Mouse (Mus musculus) megakaryocyte-erythroid progenitor cell, adult 5 weeks (primary cell): ENCODE results near the gene Hsd17b14. TPM values are rescaled to one million over a fixed set of nuclear protein-coding genes. Genes with fewer than 3 reads are reported as not detected.

Experiments
- polyA plus RNA-seq: library from polyadenylated mRNA; stranded (reverse); fragments of >175 nt; gene quantifications from 2 replicates; pipeline ENCODE4 v1.2.3, GENCODE M21; 2012

The Hsd17b14 gene
- 2.8 and 3.1 TPM in 2 replicates for polyA plus RNA-seq

DNA sequence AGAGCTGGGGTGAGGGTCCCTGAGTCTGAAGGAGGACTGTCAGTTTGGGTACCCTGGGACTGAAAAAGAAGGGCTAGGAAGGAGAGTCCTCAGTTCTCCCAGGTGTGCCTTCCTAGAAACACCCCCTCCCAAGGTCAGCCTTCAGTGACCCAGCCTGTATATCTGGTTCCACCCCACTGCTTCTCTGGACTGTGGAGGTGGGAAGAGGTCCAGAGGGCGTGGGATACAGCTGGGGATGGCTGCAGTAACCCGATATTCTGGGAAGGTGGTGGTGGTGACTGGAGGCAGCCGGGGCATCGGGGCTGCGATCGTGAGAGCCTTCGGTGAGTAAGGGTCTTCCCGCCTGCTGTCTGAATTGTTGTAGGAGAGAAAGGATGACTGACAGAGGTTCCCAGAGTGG is at the start of gene Hsd17b14:
Hsd17b14 (plus strand) TSS at position 150 of the 400 bp plus-strand sequence.

GRCm38 (mm10) chr7:45509912-45510787 is 44.5 kb upstream of the Hsd17b14 start, which contains the start of gene Nucb1:
Gene Nucb1 (minus strand): TSS chr7:45510406.

DNA sequence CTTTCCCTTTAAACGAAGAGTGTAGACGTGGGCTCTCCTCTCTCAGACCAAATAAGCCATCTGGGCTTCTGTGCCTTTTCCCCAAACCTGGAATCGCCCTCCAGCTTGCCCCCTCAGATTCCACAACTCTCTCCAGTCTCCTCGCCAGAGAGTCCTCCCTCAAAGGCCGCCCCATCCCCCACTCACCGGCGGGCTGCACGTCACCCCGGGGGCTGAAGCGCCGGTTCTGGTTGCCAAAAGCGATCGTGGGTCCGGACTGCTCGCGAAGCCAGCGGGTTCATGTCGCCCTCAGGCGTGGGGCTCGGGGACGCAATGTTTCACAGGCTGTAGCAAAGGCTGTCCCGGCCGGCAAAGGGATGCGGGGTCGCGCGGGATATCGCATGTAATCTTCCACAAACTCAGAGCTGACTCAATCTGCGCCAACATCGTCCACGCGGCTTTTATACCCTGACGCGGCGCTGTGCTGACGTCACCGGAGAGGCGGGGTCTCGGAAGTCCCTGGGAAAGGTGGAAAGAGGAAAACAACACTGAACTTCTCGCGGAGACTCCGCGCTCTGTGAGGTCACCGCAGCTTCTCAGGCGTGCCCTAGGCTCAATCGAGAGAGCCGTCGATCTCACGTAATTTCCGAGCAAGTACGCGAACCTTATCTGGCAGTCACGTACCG is 28.8 kb upstream of the Hsd17b14 start, which contains the start of the genes Ppp1r15a and Plekha4:
Ppp1r15a (minus strand) TSS at position 460 of the 665 bp plus-strand sequence.
Plekha4 (plus strand) TSS at position 522 of the 665 bp plus-strand sequence.

DNA sequence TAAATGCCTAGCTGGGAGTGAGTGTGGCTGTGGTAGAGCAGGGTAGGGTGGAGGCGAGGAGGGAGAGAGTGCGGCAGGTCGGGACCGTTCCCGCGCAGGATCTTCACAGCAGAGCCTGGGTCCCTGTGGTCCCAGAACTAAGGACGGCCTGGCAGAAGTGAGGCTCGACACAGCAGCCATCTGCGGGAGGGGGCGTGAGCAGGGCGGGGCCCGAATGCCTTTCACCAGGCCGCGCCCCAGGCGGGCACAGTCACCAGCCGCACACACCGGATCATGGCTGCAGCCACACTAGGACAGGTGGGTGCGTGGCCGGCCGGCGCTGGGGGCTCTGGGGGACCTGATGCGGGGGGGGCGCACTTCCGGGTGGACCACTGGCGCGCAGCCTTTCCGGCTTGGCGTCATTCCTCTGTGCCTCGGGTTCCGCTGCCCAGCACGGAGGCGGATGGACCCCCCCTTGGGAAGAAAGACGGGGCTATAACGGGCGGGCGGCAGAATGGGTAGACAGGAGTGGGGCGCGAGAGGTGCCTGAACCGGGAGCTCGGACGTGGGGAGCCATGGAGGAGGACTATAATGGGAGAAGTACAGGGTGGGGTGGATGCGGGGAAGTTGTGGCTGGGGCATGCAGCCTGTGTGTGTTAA is 15.5 kb downstream of the Hsd17b14 start, which contains the start of gene Bcat2:
Bcat2 (plus strand) TSS at position 51 of the 639 bp plus-strand sequence.

DNA sequence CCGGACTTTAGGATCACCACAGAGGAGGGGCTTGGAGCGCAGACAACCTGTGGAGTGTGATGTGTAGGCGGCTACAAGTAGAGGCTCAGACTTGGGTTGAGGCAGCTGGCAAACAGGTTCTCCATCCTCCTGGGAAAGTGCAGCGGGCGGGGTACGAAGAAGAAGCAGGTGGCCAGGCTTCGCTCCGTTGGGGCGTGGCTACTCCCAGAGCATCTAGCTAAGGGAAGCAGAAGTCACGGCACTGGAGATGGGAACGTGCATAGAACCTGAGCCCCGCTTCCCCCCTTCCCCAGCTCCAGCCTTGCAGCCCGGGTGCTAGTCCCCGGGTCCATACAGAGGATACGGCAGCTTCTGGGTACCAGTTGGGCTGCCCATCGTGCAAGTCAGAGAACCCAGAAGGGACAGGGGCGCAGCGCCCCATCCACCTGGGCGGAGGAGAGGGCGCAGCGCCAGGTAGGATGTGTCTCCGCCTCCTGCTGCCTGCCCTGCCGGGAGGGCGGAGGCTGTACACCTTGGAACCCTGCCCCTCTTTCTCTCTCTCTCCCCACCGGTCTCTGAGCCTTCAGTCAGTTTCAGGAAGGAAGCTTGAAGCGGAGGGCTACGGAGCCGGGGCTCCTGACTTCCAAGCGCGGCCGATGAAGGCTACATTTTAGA is 62.5 kb downstream of the Hsd17b14 start, which contains the start of gene Fut1:
Fut1 (plus strand) TSS at position 248 of the 654 bp plus-strand sequence.

Other genes starting within 250 kb of the Hsd17b14 start
- 3.3 and 5.4 TPM in 2 replicates for gene Trpm4, start 221.1 kb upstream of the Hsd17b14 start, polyA plus RNA-seq
- gene Hrc, start 219.6 kb upstream of the Hsd17b14 start, polyA plus RNA-seq, result not detected in 2 replicates
- 0.56 TPM in 2 replicates for gene Ppfia3, start 187.9 kb upstream of the Hsd17b14 start, polyA plus RNA-seq
- 2.3 and 2.6 TPM in 2 replicates for gene Lin7b, start 184.3 kb upstream of the Hsd17b14 start, polyA plus RNA-seq
- gene Snrnp70, start 159.2 kb upstream of the Hsd17b14 start, polyA plus RNA-seq, result 920 and 1,244 TPM in 2 replicates
- gene Kcna7, start 149.2 kb upstream of the Hsd17b14 start, polyA plus RNA-seq, result 0.04 and 0.28 TPM in 2 replicates
- 0.04 TPM in 1 of 2 replicates, not detected in the other for gene Ntf5, start 141.2 kb upstream of the Hsd17b14 start, polyA plus RNA-seq
- gene Lhb, start 134.1 kb upstream of the Hsd17b14 start, polyA plus RNA-seq, result 0.11 TPM in 1 of 2 replicates, not detected in the other
- 28.3 and 36.5 TPM in 2 replicates for gene Gys1, start 120.0 kb upstream of the Hsd17b14 start, polyA plus RNA-seq
- 407 and 425 TPM in 2 replicates for gene Ruvbl2, start 116.8 kb upstream of the Hsd17b14 start, polyA plus RNA-seq
- 3,550 and 4,748 TPM in 2 replicates for gene Ftl1, start 95.0 kb upstream of the Hsd17b14 start, polyA plus RNA-seq
- 188 and 194 TPM in 2 replicates for gene Bax, start 88.0 kb upstream of the Hsd17b14 start, polyA plus RNA-seq
- gene Tulp2, start 73.0 kb upstream of the Hsd17b14 start, polyA plus RNA-seq, result 0.05 TPM in 1 of 2 replicates, not detected in the other
- not detected in 2 replicates for gene Gm45808, start 68.1 kb upstream of the Hsd17b14 start, polyA plus RNA-seq
- gene Dhdh, start 66.1 kb upstream of the Hsd17b14 start, polyA plus RNA-seq, result 4.6 TPM in 2 replicates
- 728 and 929 TPM in 2 replicates for gene Nucb1, start 44.5 kb upstream of the Hsd17b14 start, polyA plus RNA-seq
- gene Ppp1r15a, start 28.6 kb upstream of the Hsd17b14 start, polyA plus RNA-seq, result 397 and 438 TPM in 2 replicates
- gene Plekha4, start 28.6 kb upstream of the Hsd17b14 start, polyA plus RNA-seq, result 0.93 and 1.1 TPM in 2 replicates
- gene Bcat2, start 15.3 kb downstream of the Hsd17b14 start, polyA plus RNA-seq, result 58.9 and 61.2 TPM in 2 replicates
- not detected in 2 replicates for gene Fgf21, start 60.6 kb downstream of the Hsd17b14 start, polyA plus RNA-seq
- gene Fut1, start 62.4 kb downstream of the Hsd17b14 start, polyA plus RNA-seq, result not detected in 2 replicates
- 0.14 and 0.18 TPM in 2 replicates for gene Izumo1, start 66.9 kb downstream of the Hsd17b14 start, polyA plus RNA-seq
- 0.60 and 0.75 TPM in 2 replicates for gene Rasip1, start 72.6 kb downstream of the Hsd17b14 start, polyA plus RNA-seq
- 0.30 TPM in 1 of 2 replicates, not detected in the other for gene Mamstr, start 85.1 kb downstream of the Hsd17b14 start, polyA plus RNA-seq
- gene Fut2, start 111.5 kb downstream of the Hsd17b14 start, polyA plus RNA-seq, result 0.10 TPM in 1 of 2 replicates, not detected in the other
- gene Ntn5, start 129.1 kb downstream of the Hsd17b14 start, polyA plus RNA-seq, result 0.04 TPM in 1 of 2 replicates, not detected in the other
- 0.04 TPM in 1 of 2 replicates, not detected in the other for gene Sec1, start 139.5 kb downstream of the Hsd17b14 start, polyA plus RNA-seq
- 0.31 TPM in 1 of 2 replicates, not detected in the other for gene Car11, start 144.9 kb downstream of the Hsd17b14 start, polyA plus RNA-seq
- gene Dbp, start 150.2 kb downstream of the Hsd17b14 start, polyA plus RNA-seq, result 13.7 and 15.4 TPM in 2 replicates
- 13,154 and 13,434 TPM in 2 replicates for gene Rpl18, start 160.6 kb downstream of the Hsd17b14 start, polyA plus RNA-seq
- gene Sphk2, start 163.1 kb downstream of the Hsd17b14 start, polyA plus RNA-seq, result 95.0 and 123 TPM in 2 replicates
- gene Fam83e, start 166.3 kb downstream of the Hsd17b14 start, polyA plus RNA-seq, result 1.4 and 2.6 TPM in 2 replicates
- gene Spaca4, start 170.9 kb downstream of the Hsd17b14 start, polyA plus RNA-seq, result not detected in 2 replicates
- gene Lmtk3, start 228.8 kb downstream of the Hsd17b14 start, polyA plus RNA-seq, result 0.56 and 0.70 TPM in 2 replicates
- 1.0 and 2.5 TPM in 2 replicates for gene Sult2b1, start 229.8 kb downstream of the Hsd17b14 start, polyA plus RNA-seq